Mouse (Mus musculus) spleen, postnatal 36 days (tissue): Measurements from ENCODE around the gene Il5.

Experiments used
- DNase-seq, 2 experiments: peaks; one replicate each; pipeline ENCODE4 v3.0.0; 2022; ENCODE audit warnings: low spot score in 2 of 2, mixed read lengths in 1 of 2

Gene Il5

DNA sequence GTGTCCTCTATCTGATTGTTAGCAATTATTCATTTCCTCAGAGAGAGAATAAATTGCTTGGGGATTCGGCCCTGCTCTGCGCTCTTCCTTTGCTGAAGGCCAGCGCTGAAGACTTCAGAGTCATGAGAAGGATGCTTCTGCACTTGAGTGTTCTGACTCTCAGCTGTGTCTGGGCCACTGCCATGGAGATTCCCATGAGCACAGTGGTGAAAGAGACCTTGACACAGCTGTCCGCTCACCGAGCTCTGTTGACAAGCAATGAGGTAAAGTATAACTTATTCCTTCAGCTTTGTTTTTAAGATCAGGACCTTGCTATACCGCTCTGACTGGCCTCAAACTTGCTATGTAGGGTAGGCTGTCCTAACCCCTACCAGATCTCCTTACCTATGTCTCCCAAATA, at the start of gene Il5:
Gene Il5, plus strand, starts transcription at position 80 of the 400 bp plus-strand sequence.
- no peak for DNase-seq

DNA sequence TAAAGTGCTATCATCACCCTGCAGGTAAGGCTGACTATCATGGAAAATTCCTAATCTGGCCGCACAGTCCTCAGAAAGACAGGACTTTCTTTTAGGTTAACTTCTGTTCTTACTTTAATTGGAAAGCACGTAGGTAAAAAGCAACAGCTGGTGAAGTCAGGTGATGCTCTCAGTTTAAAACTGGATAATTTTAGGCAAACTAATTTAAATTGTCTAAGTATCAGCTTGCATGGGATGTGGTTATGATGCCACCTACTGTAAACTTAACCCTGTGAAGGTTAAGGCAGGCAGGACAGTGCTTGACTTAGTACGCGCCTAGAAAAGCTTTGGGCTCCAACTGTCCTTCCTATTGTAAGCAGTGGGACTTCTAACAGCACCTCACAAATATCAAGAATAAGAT, 49.2 kb upstream of the Il5 start:
- no peak for DNase-seq

DNA sequence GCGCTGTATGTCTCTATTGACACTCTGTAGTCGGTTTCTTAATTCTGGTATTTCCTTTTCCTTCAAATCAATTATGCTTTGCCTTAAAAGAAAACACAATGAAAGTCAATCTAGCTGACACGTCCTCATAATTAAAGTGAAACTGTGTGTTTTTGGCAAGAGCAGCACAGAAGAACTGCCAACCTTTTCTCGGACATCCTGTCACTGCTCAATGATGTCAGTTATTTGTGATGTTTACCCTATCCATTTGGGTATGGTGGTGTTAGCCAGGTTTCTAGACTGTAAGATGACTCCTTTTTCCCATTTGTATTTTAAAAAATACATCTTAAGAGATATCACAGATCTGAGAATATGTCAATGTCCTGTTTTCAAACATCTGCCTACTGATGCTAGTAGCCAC, 40.5 kb upstream of the Il5 start:
- DNase-seq, result no peak

DNA sequence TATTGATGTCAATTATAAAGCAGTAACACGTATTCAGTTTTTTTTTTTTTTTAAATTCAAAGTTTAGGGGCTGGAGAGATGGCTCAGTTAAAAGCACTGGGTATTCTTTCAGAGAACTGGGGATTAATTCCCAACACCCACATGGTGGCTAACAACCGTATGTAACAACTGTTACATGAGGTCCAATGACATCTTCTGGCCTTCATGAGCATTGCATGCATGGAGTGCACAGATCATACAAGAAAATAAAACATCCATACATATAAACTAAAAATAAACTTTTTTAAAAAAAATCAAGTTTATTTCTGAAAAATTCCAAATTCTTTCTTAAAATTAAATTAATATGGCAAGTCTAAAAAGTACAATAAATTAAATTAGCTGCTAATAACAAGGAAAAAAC, 38.9 kb upstream of the Il5 start:
- no peak for DNase-seq

DNA sequence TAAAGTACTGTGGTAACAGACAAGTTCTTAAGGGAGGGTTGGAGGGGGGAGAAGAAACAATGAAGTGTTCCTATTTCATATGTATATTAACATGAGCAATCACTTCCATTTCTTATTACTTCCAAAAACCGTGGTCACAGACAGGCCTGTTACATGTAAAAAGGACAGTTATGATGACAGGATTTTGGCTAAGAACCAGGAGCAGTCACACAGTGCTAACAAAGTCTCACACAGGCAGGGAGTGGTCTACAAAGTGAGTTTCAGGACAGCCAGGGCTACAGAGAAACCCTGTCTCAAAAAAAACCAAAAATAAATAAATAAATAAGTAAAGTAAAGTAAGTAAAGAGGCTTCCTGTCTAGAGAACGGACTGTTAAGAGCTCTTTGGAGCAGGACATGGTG, 38.4 kb upstream of the Il5 start:
- DNase-seq, result no peak

DNA sequence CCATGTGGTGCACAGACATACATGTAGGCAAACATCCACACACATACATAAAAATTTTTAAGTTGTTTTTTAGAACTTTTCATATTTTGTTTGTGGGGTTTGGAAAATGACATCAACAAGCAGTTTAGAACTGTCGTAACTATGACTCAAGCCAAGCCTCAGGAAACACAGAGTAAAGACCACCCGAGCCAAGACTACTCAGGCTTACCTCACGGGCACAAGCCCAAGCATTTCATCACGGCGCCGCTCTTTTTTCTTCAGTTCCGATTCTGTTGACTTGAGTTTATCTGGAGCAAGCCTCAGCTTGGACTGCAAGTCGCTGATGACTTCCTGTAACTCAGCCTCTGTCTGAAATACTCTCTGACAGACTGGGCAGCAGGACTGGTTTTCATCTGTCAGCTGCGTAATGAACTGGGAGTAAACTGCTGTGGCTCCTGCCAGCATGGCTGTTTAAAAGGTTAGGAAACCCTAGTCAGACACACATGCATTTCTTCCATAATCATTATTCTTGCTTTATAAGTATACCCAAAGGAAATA, 37.5 kb upstream of the Il5 start:
- DNase-seq, result no peak

DNA sequence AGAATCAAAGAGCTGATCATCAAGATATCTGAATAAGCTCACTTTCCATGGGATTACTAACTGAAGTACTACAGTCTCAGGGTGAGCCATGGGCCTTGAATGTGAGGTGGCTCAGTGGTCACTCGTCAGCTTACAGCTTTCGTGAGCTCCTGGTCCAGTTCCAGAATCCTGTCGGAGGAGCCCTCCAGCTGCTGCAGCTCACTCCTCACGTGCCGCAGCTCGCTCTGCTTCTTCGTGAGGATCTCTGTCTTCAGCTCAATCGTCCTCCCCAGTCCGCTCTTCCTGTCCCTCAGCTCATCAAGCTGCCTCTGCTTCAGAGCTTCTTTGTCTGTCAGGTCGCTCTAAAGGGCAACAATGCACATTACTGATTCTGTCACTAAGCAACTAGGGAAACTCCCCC, 28.6 kb upstream of the Il5 start:
- DNase-seq, result no peak

DNA sequence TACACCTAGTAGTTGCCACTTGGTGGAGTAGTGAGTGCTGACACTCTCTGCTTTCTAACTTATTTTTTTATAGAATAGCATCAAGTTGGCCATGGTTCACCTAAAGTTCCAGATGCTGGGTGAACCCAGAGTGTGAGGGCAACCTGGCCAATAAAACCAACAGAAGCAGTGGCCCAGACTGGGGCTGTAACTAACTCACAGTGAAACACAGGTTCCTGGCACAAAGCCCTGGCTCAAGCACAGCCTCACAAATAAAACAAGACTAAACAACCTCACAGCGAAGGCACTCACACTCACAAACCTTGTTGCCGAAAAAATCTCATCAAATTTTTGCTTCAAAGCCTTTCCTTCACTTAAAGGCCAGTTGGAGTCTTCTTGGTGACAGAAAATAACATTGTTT, 22.1 kb upstream of the Il5 start:
- no peak for DNase-seq

DNA sequence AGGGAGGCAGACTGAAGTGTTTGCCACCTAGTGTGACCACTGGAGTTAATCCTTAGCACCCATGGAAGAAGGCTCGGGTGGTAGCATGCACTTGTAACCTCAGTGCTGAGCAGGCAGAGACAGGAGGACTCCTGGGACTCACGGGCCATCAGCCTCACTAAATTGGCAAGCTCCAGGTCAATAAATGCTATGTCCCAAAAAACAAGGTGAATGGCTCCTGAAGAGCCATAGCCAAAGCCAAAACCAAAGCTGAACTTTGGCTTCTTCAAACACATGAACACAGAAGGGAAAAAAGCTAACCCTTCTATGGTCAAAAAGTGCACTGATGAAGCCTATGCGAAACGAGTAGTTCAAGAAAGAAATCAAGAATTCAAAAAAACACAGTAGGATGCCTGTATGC, 21.2 kb upstream of the Il5 start:
- DNase-seq, result no peak

DNA sequence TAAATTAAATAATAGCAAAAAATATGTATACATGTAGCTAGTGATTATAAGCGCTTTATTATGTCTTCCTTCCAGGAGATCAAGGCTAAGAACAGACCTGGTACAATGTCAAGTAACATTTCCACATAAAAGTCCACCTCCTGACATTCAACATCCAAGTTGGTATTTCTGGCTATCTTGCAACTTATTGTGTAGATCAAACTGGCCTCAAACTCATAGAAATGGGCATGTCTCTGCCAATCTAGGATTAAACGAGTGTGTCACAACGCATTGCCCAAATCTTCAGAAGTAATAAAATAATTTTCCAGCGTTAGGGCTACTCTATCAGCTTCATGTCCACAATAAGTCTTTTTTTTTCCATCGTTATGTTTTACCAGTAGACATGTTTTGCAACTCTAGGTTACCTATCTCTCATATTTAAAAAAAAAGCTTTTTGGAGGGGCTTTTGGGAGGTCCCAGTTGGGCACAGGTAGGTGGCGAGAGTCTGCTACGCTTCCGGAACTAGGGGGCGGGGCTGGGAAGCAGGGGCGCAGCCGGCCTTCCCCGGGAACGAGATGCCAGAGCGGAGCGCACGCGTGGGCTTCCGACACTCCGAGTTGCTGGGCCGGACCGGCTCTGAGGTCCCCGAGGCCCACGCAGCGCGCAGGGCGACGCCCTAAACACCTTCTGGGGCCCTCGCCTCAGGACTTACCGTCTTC, 14.2 kb upstream of the Il5 start:
- DNase-seq, result peak; percentile 29 to 37

DNA sequence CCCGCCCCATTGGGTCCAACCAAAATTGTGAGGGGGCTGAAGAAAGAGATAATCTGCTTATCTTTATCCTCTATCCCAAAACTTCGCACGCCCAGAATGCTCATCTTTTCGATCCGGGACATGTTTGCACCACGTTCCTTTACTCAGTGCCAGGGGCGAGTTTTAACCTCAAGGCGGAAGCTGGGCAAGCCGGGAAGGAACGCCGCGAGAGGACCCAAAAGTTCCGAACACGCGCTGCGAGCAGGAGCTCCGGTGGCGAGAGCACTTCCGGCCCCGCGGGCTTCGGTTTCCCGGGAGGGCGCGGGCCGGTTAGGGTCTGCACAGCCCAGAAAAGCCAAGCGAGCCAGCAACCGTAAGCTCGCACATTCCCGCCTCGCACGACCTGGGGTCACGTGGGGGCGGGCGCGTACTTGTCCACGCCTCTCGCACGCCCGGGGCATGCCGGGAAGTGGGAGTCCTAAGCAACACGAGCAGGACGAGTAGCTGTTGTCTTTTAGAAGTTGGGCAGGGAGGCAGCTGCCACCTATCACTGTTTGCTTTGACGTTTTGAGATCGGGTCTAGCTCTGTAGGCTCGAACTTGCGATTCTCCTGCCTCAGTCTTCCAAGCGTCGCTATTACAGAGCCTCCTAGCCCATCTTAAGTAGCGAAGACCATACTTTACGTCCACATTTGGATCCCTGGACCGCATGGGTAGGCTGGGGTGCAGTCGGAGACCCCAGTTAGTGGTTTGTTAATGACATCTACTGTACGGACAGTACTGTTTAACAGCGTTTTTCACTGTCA, 13.5 kb upstream of the Il5 start, which contains the start of gene Rad50:
Gene Rad50, minus strand, starts transcription at position 386 of the 784 bp plus-strand sequence.
- DNase-seq, result peak; percentile 92 to 93

DNA sequence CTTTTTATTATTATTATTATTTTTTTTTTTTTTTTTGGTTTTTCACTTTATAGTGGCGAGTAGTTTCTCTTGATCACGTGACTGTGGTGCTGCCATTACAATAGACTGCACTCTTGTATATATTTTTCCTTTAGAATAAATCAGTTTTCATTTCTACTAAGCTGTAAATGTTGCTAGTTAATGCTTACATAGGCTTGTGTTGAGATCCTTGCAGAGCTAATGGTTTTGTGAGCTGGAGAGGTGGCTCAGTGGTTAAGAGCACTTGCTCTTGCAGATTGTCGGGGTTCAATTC, 12.9 kb upstream of the Il5 start:
- DNase-seq, result no peak

DNA sequence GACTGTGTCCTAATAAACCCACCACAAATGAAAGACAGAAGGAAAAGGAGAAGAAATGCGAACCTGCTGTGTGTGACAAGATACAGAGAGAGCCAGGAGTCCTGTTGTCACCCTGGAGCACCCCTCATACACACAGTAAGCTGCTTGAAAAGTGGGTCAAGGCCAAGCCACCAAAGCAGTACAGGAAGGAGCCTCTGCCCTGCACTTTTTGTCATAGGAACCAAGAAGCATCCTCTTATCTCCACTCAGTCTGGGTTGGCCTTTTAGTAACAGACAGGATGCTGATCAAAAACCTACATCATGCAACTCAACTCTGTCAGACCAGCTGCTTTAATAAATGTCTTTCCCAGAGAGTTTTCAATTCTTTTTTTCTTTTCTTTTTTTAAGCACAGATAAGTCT, 893 bp upstream of the Il5 start:
- DNase-seq, result no peak

DNA sequence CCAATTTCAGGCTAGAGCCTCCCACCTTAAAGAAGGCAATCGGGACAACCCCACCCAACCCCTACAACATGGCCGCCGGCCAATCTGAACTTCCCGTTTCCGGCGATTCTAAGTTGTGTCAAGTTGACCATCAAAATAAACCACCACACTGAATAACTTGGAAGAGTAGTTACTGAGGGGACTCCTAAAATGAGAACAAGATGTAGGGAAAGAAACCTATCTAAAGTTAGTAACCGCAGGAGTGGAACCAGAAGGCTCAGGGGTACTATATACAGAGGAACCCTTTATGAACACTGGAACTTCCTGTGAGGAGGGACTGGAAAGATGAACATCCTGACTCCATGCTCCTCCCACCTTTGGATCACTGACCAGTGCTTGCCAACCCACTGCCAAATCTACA, 10.9 kb downstream of the Il5 start:
- DNase-seq, result no peak

DNA sequence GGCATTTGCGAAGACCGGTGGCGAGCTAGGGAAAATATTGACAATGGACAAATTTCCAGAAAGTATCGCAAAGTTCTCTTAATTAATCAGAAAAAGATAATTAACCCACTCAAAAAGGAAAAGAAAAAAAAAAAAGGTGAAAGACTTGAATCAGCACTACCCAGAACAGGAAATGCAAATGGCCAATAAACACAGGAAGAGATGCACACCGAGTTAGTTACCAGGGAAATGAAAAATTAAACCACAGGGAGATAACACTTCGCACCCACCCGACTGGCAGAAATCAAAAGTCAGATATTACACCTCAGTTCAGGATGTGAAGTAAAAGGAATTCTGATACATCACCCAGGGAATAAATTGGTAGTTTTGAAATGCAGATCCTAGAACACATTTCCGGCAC, 11.7 kb downstream of the Il5 start:
- no peak for DNase-seq

DNA sequence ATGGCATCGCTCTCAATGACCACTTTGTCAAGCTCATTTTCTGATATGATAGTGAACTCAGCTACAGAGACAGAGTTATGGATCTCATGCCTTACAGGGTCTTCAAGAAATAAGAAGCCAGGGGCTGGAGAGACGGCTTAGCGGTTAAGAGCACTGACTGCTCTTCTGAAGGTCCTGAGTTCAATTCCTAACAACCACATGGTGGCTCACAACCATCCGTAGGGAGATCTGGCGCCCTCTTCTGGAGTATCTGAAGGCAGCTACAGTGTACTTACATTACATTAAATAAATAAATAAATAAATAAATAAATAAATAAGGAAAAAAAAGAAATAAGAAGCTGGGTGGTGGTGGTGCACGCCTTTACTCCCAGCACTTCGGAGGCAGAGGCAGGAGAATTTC, 13.2 kb downstream of the Il5 start:
- no peak for DNase-seq

DNA sequence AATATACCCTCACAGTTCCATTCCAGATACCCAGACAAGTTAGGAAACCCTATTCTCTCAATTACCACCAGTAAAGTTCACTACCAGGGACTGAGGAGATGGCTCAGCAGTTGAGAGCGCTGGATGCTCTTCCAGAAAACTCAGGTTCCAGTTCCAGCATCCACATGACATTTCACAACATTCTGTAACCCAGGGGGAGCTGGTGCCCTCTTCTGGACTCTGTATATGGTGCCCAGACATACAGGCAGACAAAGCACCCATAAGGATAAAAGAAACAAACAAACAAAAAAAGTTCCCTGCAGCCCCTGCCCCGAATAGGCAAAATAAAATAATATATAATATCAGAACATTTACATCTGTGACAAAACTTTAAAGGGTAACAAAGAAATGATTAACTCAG, 13.8 kb downstream of the Il5 start:
- DNase-seq, result no peak

DNA sequence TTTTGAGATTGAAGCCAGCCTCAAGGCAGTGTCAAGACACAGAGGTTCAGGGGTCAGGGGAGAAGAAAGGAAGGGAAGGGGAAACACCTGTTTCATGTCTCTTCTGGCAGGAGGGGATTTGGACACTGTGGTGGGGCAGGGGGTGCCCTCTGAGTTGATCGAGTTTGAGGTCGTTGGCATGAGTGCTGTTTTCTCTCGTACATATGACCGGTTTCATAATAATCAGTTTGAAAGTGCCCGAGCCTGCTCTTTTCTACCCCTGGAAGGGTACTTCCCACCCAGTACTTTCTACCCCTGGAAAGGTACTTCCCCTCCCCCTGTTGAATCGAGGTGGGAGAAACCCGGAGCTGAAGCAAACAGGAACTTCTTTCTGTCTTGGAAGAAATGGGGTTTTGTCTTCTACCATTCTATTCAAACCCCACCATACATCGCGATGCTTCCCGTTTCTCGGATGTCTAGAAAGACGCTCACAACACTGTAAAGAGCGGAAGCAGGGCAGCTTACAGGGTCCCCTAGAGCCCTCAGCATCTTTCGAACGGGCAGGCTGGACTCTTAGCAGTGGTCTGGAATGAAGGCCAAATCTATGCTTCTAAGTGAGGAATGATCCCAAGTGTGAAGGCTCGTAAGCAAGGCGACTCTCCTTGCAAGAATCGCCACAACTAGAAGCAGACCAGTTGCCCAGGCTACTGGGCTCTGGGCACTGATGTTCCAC, 14.5 kb downstream of the Il5 start:
- DNase-seq, result no peak

DNA sequence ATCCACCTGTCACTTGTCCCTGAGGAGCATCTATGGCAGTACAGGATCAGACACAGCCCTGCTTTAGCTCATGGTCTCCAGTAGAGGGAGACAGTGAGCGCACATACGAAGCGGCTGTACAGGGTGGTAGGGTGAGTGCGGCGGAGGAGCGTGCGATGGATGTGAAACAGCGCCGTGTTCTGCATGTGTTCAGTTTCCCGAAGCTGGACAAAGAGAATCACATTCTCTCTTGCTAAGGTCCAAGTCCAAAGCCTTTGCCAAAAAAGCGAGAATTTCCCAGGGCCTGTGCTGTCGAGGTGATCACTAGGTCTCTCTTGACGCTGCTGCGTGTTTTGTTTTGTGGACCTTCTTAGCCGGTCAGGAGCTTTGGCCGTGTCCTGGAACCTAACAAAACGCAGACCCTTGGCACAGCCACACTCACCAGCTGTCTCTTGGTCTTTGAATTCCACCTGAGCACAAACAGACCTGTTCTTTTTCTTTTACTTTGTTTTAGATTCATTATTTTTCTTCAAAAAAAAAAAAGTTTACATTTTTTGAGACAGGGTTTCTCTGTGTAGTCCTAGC, 15.2 kb downstream of the Il5 start:
- DNase-seq, result peak; percentile 54 to 61

DNA sequence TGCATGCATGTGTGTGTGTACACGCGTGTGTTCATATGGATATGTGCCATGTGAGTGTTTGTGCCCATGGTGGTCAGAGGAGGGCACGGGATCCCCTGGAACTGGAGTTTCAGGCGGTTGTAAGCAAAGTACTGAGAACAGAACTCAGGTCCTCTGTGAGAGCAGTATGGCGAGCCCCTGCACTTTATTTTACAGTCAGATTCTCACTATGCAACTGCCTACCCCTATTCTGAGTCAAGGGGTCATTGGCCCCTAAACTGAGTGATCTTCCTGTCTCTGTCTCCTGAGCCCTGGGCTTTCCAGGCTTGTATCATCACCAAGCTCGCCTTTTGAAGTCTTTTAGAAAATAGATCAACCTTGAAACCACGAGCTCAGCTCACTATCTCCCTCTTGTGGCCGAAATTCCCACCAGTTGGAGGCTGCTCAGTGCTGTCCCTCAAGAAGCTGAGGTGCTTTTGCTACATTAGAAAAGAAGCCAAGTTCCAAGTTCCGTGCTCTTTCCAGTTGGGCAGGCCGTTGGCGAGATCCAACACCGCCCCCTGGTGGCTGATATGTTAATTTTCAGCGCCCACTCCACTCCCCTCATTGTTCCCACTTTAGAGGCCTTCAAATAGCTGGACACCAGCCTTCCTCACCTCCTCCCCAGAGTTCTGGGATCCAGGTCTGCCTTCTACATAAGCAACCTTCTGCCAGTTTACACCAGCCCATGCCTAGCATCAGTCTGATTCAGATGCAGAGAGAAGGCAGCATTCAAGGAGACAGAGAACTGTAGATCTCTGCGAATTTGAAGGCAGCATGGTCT, 16.4 kb downstream of the Il5 start:
- peak; percentile 47 for DNase-seq

DNA sequence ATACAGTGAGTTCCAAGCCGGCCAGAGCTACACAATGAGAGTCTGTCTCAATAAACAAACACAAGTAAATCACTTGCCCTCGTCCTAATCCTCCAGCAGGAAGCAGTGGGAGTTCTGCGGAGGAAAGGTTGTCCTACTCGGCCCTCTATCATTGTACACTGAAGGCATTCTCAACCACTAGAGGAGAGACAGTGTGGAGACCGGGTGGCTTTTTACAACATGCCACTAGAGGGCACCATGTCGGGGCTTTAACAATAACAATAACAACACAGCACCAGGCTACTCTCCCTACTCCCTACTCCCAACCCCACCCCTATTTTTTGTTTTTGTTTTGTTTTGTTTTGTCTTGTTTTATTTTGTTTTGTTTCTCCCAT, 17.0 kb downstream of the Il5 start:
- DNase-seq, result peak; percentile 34 to 55

DNA sequence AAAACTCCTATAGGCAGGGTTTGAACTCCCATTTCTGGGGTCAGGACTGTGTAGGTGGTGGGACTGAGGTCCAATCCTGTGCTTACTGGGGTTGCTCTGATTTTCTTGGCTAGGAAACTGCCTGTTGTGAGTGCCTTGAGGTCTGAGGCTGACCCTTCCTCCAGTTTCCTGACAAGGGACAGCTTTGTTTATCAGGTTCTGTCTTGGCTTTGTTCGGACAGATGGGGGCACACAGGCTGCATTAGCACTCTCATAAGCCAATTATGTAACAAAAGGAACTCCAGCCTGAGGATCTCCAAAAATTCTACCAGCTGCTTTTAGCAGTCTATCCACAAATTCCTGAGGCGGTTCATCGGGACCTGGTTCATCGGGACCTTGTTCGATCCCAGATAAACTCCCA, 21.8 kb downstream of the Il5 start:
- no peak for DNase-seq
